Mouse (Mus musculus) bone marrow, adult 2 months (tissue): ENCODE data around the gene Zbtb21.

Experiments used
- CTCF ChIP-seq: fragments of 200-500 bp; IDR thresholded peaks from 2 replicates; pipeline ENCODE4 v1.5.1; 2011; ENCODE audit warnings: low read length, control low read depth; ENCODE audit not compliant: control insufficient read depth, insufficient read depth
- POLR2A ChIP-seq: fragments of 200-500 bp; IDR thresholded peaks from 2 replicates; pipeline ENCODE4 v1.6.1; 2011; ENCODE audit warnings: low read depth, mild to moderate bottlenecking, control low read depth, low read length, borderline replicate concordance; ENCODE audit not compliant: control insufficient read depth

DNA sequence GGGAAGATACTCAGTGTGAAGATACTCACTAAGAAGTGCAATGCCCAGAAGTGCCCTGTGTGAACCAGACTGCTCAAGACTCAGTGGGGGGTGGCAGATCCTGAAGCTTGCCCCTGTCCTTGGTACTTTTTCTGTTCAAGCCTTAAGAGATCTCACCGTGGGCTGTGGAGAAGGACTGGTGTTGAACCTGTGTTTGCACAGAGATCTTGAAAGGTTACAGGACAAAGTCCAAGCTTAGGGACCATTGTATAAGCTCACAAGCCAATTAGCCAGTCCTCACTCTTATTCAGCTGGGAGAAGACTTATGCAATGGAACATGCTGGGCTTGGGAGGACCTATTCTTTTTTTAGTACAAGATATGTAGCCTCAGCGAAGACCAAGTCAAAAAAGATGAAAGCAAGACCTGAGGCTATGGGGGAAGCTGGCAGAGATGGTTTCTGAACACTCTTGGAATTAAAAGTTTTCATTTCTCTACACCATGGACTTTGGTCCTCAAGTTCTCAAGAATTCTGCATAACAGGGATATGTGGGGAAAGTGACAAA lies 56.9 kb downstream of the Zbtb21 start:
- no peak for TF ChIP-seq CTCF
- TF ChIP-seq POLR2A = no peak
